Mouse (Mus musculus) natural killer cell, adult 2 months (primary cell): ENCODE results near the gene Lrrc8d.

ENCODE experiments used
- DNase-seq, 2 experiments: peaks; one replicate each; pipeline ENCODE4 v3.0.0; 2022; ENCODE audit warnings: low spot score in 2 of 2

Lrrc8d gene

DNA sequence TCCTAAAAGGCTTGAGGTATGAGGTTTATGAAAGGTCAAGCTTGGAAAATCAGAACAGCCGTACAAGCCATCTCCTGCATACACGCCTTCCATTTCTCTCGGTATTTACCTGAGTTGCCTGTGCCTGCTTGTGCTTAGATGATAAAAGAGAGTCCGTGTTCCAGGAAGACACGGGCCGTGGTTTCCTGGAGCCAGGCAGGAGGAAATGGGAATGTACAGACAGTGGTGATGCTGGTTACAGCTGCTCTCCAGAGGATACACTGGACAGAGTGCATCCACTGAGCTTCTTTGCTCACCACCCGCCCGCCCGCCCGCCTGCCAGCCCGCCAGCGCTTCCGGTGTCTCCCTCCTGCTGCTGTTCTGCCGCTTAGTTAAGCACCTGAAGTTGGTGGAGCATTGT is 116.3 kb downstream of the Lrrc8d start:
- no peak for DNase-seq

- no peak for DNase-seq
Measured at GRCm38 (mm10) chr5:105817248-105817976, 117.6 kb downstream of the Lrrc8d start.

- no peak for DNase-seq
Measured at GRCm38 (mm10) chr5:105818411-105818810, 118.6 kb downstream of the Lrrc8d start.

GRCm38 (mm10) chr5:105821390-105821789 is 121.6 kb downstream of the Lrrc8d start:
- no peak for DNase-seq

- no peak for DNase-seq
Measured at GRCm38 (mm10) chr5:105822521-105823498, 123.0 kb downstream of the Lrrc8d start.

DNA sequence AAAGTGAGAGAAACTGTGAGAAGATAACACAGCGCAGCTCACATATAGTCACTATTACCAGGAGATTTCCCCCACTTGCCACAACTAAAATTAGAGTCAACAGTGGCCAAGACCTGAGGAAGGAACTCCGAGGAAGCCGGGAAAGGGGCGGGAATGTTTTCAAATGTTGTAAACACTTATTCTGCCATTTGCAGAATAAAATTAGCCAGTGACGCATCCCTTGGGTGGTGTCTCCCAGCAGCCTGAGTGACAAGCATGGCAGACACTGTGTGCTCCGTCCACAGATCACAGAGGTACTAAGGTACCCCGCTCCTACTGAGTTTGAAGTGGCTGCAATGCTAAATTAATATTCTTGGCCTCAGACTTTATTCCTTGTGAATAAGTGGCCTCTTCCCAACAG is 124.5 kb downstream of the Lrrc8d start:
- DNase-seq = no peak

DNA sequence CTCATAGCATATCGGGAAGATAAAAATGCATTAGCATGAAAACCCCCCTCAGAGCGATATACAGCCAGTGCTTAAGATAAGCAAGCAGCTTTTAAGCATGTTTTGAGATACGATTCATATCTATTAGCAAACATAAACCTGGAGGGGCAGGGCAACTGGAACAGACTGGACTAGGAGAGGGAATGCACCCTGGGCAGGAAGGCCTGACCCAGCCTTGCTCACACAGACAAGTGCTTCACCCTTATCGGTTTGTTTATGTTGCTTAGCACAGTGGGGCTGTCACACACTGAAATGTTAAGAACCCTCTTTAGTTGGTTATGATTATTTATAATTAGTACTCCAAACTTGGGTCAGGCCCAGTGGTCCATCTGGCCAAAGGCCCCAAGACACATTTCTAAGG is 125.1 kb downstream of the Lrrc8d start:
- no peak for DNase-seq

GRCm38 (mm10) chr5:105826916-105827510 is 127.2 kb downstream of the Lrrc8d start:
- DNase-seq = no peak

GRCm38 (mm10) chr5:105828050-105828449 is 128.3 kb downstream of the Lrrc8d start:
- no peak for DNase-seq

GRCm38 (mm10) chr5:105829008-105829586 is 129.3 kb downstream of the Lrrc8d start:
- no peak for DNase-seq

GRCm38 (mm10) chr5:105832140-105832539 is 132.4 kb downstream of the Lrrc8d start:
- no peak for DNase-seq

DNA sequence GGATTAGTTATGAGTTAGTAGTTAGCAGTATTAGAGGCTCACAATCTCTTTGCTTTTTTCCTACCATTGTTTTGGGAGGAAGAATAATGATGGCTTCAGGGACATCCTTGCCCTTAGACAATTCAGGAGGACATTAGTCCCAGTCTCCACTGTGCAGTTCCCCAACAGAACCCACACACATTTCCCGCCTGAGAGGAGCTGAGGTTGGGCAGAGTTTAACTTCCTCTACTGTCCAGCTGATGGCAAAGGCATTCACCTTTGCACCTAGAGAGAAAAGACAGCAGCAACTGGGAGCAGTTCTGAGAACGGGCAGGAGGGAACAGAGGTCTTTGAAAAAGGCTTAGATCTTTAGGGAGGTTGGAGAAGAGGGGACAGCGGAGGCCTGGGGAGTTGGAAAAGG is 134.2 kb downstream of the Lrrc8d start:
- DNase-seq = no peak

DNA sequence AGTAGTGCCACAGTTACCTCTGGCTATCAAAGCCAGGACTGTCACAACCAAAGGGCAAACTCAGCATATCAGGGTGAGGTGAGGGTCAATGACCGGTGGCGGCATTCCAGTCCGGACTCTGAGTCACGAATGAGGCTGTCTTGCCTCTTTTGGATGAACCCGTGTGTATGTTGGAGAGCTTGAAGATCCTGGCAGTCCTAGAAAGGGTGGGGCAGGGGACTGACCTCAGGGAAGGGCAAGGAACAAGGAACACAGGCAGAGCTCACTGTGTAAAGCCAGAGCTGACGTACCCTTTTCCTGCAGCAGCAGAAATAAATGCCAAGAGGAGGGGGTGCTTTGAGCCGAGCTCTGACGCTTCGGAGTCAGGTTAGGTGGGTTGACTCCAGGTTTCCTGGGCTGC is 136.2 kb downstream of the Lrrc8d start:
- DNase-seq = no peak

GRCm38 (mm10) chr5:105839740-105840310 is 140.1 kb downstream of the Lrrc8d start:
- DNase-seq = peak in 1 of 2 experiments; percentile 13

DNA sequence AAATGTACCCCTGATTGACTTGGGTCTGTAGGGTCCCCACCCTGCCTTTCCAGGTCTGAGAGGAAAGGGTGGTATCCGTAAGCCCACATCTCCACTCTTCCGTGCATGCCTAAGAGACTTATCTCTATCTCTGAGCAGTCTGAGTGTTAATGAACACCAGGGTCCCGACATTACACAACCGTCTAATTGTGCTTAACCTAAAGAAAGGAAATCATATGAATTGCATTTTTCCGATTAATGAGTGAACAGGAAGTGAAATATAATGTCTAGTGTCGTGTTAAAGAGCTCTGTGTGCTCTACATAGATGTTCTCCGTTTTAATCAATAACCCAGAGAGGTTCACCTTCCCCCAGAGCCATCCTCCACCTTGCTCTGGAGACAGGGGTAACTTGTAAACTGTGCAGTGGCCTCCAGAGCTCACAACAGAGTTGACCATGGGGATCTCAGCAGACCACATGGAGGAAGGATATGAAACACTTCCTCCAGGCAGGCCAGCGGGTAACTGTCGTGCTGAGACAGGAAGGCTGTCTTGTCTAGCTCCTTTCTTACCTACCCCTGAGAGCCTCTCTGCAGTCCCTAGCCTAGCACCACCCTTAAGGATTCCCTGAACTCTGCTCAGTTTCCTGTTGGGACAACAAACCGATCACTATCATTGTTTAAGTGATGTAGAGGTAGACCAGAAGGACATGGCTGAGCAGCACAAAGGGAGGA is 144.4 kb downstream of the Lrrc8d start:
- DNase-seq = no peak

- no peak for DNase-seq
Measured at GRCm38 (mm10) chr5:105845041-105845440, 145.3 kb downstream of the Lrrc8d start.

DNA sequence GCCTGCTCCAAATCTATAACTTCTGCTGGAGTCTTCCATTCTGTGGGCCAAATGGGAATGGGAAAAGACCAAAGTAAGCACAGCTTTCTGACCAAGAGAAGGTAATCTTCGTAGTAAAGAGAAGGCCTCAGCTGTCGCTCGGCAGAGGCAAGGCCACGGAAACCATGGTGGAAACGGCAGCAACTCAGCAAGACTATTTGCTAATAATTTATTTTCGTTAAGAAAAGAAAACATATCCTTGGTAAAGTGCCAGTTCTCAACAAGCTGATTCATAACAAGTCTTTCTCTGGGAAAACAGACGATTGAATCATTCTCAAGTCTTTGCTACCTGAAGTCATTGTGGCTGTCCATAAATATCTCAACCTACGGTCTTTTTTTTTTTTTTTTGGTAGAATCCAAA is 148.0 kb downstream of the Lrrc8d start:
- no peak for DNase-seq

DNA sequence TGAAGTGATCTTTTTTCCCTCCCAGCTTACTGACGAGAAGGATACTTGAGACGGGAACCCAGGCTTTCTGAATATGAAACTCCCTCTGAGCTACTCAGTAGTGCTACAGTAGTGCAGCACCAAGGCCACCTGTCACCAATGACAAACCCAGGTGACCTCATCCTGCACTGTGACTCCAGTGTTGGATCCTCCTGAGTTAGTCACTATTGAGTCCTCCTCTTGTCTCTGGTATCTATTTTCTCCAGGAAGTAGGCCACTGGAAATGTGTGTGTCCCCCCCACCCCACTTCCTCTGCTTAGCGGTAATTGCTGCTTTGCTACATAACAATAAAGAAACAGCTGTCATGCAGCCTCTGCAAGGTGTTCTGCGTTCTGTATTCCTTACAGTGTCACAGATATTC is 149.5 kb downstream of the Lrrc8d start:
- no peak for DNase-seq

- no peak for DNase-seq
Measured at GRCm38 (mm10) chr5:105849643-105850042, 149.9 kb downstream of the Lrrc8d start.

DNA sequence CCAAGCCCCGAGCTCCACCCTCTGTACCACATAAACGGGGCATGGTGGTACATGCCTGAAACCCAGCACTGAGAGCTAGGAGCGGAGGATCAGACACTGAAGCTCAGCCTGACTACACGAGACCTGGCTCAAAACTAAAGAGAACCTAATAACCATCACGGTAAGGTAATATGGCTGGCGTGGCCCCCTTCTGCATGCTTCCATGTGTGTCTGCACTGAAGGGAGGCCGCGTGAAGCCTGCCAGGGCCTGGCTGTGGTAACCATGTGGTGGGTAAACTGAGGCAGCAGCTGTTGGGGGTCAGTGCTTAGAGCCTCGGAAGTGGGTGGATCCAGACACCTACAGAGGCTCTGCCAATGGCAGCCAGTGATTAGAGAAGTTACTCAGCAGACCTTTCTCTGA is 153.5 kb downstream of the Lrrc8d start:
- DNase-seq = no peak

GRCm38 (mm10) chr5:105857486-105857885 is 157.7 kb downstream of the Lrrc8d start:
- DNase-seq = no peak
